Mouse (Mus musculus) liver, embryonic 13.5 days (tissue): ENCODE results near the gene Ryr3. TPM values are rescaled to one million over a fixed set of nuclear protein-coding genes. Genes with fewer than 3 reads are reported as not detected.

Source experiments
- ATAC-seq: fragments of 200-750 bp; cut with Nextera tagmentation; 2 replicates; pipeline ENCODE4 v1.8.0; 2017; ENCODE audit warnings: low read depth, mild to moderate bottlenecking, moderate number of reproducible peaks, moderate library complexity
- DNase-seq: peaks from one replicate; pipeline ENCODE4 v3.0.0; 2022
- H3K27ac ChIP-seq: fragments of 300-500 bp; sonication (generic); 2 replicates; pipeline ENCODE4 v1.5.1; 2015; ENCODE audit warnings: moderate library complexity, mild to moderate bottlenecking, inconsistent platforms
- H3K27me3 ChIP-seq: fragments of 300-500 bp; sonication (generic); 2 replicates; pipeline ENCODE4 v1.6.1; 2015; ENCODE audit warnings: mild to moderate bottlenecking, inconsistent platforms
- H3K36me3 ChIP-seq: fragments of 300-500 bp; sonication (generic); 2 replicates; pipeline ENCODE4 v1.6.1; 2015; ENCODE audit warnings: mild to moderate bottlenecking, inconsistent platforms
- H3K4me1 ChIP-seq: fragments of 300-500 bp; sonication (generic); replicated peaks from 2 replicates; pipeline ENCODE4 v1.6.1; 2015; ENCODE audit warnings: inconsistent platforms
- H3K4me2 ChIP-seq: fragments of 300-500 bp; sonication (generic); 2 replicates; pipeline ENCODE4 v1.6.1; 2015; ENCODE audit warnings: inconsistent platforms, mild to moderate bottlenecking, moderate library complexity
- H3K4me3 ChIP-seq: fragments of 300-500 bp; sonication (generic); replicated peaks from 2 replicates; pipeline ENCODE4 v1.5.1; 2015; ENCODE audit warnings: mild to moderate bottlenecking, inconsistent platforms
- H3K9ac ChIP-seq: fragments of 300-500 bp; sonication (generic); 2 replicates; pipeline ENCODE4 v1.6.1; 2015; ENCODE audit warnings: mild to moderate bottlenecking, inconsistent platforms
- H3K9me3 ChIP-seq: fragments of 300-500 bp; sonication (generic); replicated peaks from 2 replicates; pipeline ENCODE4 v1.6.1; 2016; ENCODE audit warnings: inconsistent platforms
- WGBS: fragments of 180-500 bp; shearing (Covaris S2); methylation state at CpG from one replicate; pipeline ENCODE4 v1.1.7; 2015; ENCODE audit not compliant: insufficient replicate concordance; 5-methylcytosine and 5-hydroxymethylcytosine counted together
- polyA plus RNA-seq: library from polyadenylated mRNA; unstranded; fragments of >200 nt; fragmentation: Nextera tagmentation; extraction: Ambion mirVana; gene quantifications from 2 replicates; pipeline ENCODE4 v1.2.1, GENCODE M21; 2015

The Ryr3 gene
- polyA plus RNA-seq, 1 experiment from 2014 or later: 0.12 TPM

GRCm38 (mm10) chr2:112630669-112631068 lies 586.2 kb downstream of the Ryr3 start:
- Histone ChIP-seq H3K4me2 (no peak overlapping the region), H3K9me3 (no peaks in the 10 kb centered on the region), H3K4me1 (no peaks in the 10 kb centered on the region), H3K4me3 (no peak overlapping the region), H3K36me3 (peaks cover 7% of the 10 kb centered on the region; the same call in 1 of the 2 replicates), H3K27ac (no peak overlapping the region), H3K9ac (no peak overlapping the region), H3K27me3 (no peaks in the 10 kb centered on the region)
- no peak for DNase-seq
- ATAC-seq: no peak
- WGBS: 66% methylated on average over 11 of the region's 11 CpGs

- no peaks in the 10 kb centered on the region for H3K9me3 ChIP-seq
- H3K27me3 ChIP-seq: no peaks in the 10 kb centered on the region
- no peak overlapping the region for H3K4me2 ChIP-seq
- H3K27ac ChIP-seq: no peak overlapping the region
- DNase-seq (no peak), ATAC-seq (no peak)
- no peak overlapping the region for H3K4me3 ChIP-seq
- no peaks in the 10 kb centered on the region for H3K36me3 ChIP-seq
- H3K4me1 ChIP-seq: no peaks in the 10 kb centered on the region
- H3K9ac ChIP-seq: no peak overlapping the region
- 63% methylated on average over 3 of the region's 3 CpGs for WGBS
These were observed 591.7 kb downstream of the Ryr3 start for GRCm38 (mm10) chr2:112625156-112625555.

- Histone ChIP-seq H3K36me3 (no peaks in the 10 kb centered on the region), H3K9me3 (no peaks in the 10 kb centered on the region), H3K27me3 (no peaks in the 10 kb centered on the region), H3K4me3 (no peak overlapping the region), H3K4me2 (no peak overlapping the region), H3K4me1 (no peaks in the 10 kb centered on the region), H3K27ac (no peak overlapping the region), H3K9ac (no peak overlapping the region)
- ATAC-seq (no peak), DNase-seq (no peak)
- 53% methylated on average over 3 of the region's 3 CpGs for WGBS
These were observed 599.7 kb downstream of the Ryr3 start for GRCm38 (mm10) chr2:112617206-112617605.

GRCm38 (mm10) chr2:112614375-112614774 lies 602.5 kb downstream of the Ryr3 start:
- ATAC-seq: no peak
- no peaks in the 10 kb centered on the region for H3K9me3 ChIP-seq
- WGBS: 82% methylated on average over 7 of the region's 7 CpGs

GRCm38 (mm10) chr2:112612628-112613027 lies 604.3 kb downstream of the Ryr3 start:
- no peak overlapping the region for H3K27ac ChIP-seq
- no peaks in the 10 kb centered on the region for H3K4me1 ChIP-seq
- DNase-seq: no peak
- peaks cover 4% of the 10 kb centered on the region; the same call in 1 of the 2 replicates for H3K36me3 ChIP-seq
- 63% methylated on average over 3 of the region's 3 CpGs for WGBS
- no peak overlapping the region for H3K9ac ChIP-seq
- no peak for ATAC-seq
- H3K4me2 ChIP-seq: no peak overlapping the region
- no peak overlapping the region for H3K4me3 ChIP-seq
- H3K9me3 ChIP-seq: no peaks in the 10 kb centered on the region
- no peaks in the 10 kb centered on the region for H3K27me3 ChIP-seq

More at GRCm38 (mm10) chr2:112614375-112614774, 602.5 kb downstream of the Ryr3 start:
- Histone ChIP-seq H3K4me1 (no peaks in the 10 kb centered on the region), H3K4me2 (no peak overlapping the region), H3K27me3 (no peaks in the 10 kb centered on the region), H3K27ac (no peak overlapping the region), H3K9ac (no peak overlapping the region), H3K4me3 (no peak overlapping the region), H3K36me3 (peaks cover 4% of the 10 kb centered on the region; the same call in 1 of the 2 replicates)
- no peak for DNase-seq

GRCm38 (mm10) chr2:112606536-112606935 lies 610.4 kb downstream of the Ryr3 start:
- ATAC-seq (no peak), DNase-seq (no peak)
- WGBS: 73% methylated on average over 3 of the region's 3 CpGs

GRCm38 (mm10) chr2:112602487-112602886 lies 614.4 kb downstream of the Ryr3 start:
- no peak overlapping the region for H3K9ac ChIP-seq
- no peaks in the 10 kb centered on the region for H3K9me3 ChIP-seq
- no peak overlapping the region for H3K4me2 ChIP-seq
- no peak overlapping the region for H3K27ac ChIP-seq
- no peaks in the 10 kb centered on the region for H3K4me1 ChIP-seq
- 77% methylated on average over 8 of the region's 8 CpGs for WGBS
- H3K27me3 ChIP-seq: no peaks in the 10 kb centered on the region
- DNase-seq (no peak), ATAC-seq (no peak)
- H3K4me3 ChIP-seq: no peak overlapping the region
- H3K36me3 ChIP-seq: no peaks in the 10 kb centered on the region

More at GRCm38 (mm10) chr2:112606536-112606935, 610.4 kb downstream of the Ryr3 start:
- Histone ChIP-seq H3K9ac (no peak overlapping the region), H3K27ac (no peak overlapping the region), H3K9me3 (no peaks in the 10 kb centered on the region), H3K4me3 (no peak overlapping the region), H3K4me2 (no peak overlapping the region), H3K4me1 (no peaks in the 10 kb centered on the region), H3K27me3 (no peaks in the 10 kb centered on the region), H3K36me3 (peaks cover 4% of the 10 kb centered on the region; the same call in 1 of the 2 replicates)

- Histone ChIP-seq H3K9me3 (no peaks in the 10 kb centered on the region), H3K4me1 (no peaks in the 10 kb centered on the region), H3K27ac (no peak overlapping the region), H3K4me2 (no peak overlapping the region), H3K9ac (no peak overlapping the region), H3K27me3 (no peaks in the 10 kb centered on the region), H3K36me3 (no peaks in the 10 kb centered on the region), H3K4me3 (no peak overlapping the region)
- DNase-seq (no peak), ATAC-seq (no peak)
- 61% methylated on average over 10 of the region's 10 CpGs for WGBS
These were observed 616.7 kb downstream of the Ryr3 start for GRCm38 (mm10) chr2:112600222-112600621.

GRCm38 (mm10) chr2:112597064-112597463 lies 619.8 kb downstream of the Ryr3 start:
- Histone ChIP-seq H3K36me3 (no peaks in the 10 kb centered on the region), H3K9ac (no peak overlapping the region), H3K4me2 (no peak overlapping the region), H3K4me1 (0 out of 2 replicates have a peak, but pooled peaks cover 5% of the 10 kb centered on the region), H3K27me3 (no peaks in the 10 kb centered on the region), H3K27ac (no peak overlapping the region), H3K4me3 (no peak overlapping the region), H3K9me3 (no peaks in the 10 kb centered on the region)
- DNase-seq (no peak), ATAC-seq (no peak)
- 61% methylated on average over 1 of the region's 1 CpGs for WGBS

- no peak for ATAC-seq
- peaks cover 5% of the 10 kb centered on the region; the same call in 1 of the 2 replicates for H3K4me1 ChIP-seq
- H3K27ac ChIP-seq: no peak overlapping the region
- no peak overlapping the region for H3K4me2 ChIP-seq
- H3K27me3 ChIP-seq: no peaks in the 10 kb centered on the region
- H3K36me3 ChIP-seq: no peaks in the 10 kb centered on the region
- no peak overlapping the region for H3K4me3 ChIP-seq
- 55% methylated on average over 5 of the region's 5 CpGs for WGBS
- DNase-seq: no peak
- no peak overlapping the region for H3K9ac ChIP-seq
- no peaks in the 10 kb centered on the region for H3K9me3 ChIP-seq
These were observed 620.5 kb downstream of the Ryr3 start for GRCm38 (mm10) chr2:112596415-112596814.

- no peaks in the 10 kb centered on the region for H3K36me3 ChIP-seq
- no peak for ATAC-seq
- 46% methylated on average over 3 of the region's 3 CpGs for WGBS
- no peak overlapping the region for H3K27ac ChIP-seq
- H3K4me1 ChIP-seq: peaks cover 5% of the 10 kb centered on the region; the same call in 1 of the 2 replicates
- no peaks in the 10 kb centered on the region for H3K9me3 ChIP-seq
- H3K27me3 ChIP-seq: no peaks in the 10 kb centered on the region
- no peak overlapping the region for H3K4me2 ChIP-seq
- no peak overlapping the region for H3K9ac ChIP-seq
- DNase-seq: no peak
- H3K4me3 ChIP-seq: no peak overlapping the region
These were observed 621.1 kb downstream of the Ryr3 start for GRCm38 (mm10) chr2:112595807-112596206.

- Histone ChIP-seq H3K4me3 (no peak overlapping the region), H3K4me1 (peaks cover 5% of the 10 kb centered on the region; the same call in 1 of the 2 replicates), H3K27ac (no peak overlapping the region), H3K27me3 (no peaks in the 10 kb centered on the region), H3K9me3 (no peaks in the 10 kb centered on the region), H3K9ac (no peak overlapping the region), H3K36me3 (no peaks in the 10 kb centered on the region), H3K4me2 (no peak overlapping the region)
- ATAC-seq (no peak), DNase-seq (no peak)
- 80% methylated on average over 2 of the region's 2 CpGs for WGBS
These were observed 623.1 kb downstream of the Ryr3 start for GRCm38 (mm10) chr2:112593781-112594180.
